Comparison of ENCODE assay signal across 16 mouse cellular contexts in genomic region chr11:25606886-25607285, GRCm38 (mm10).
"Had no signal": no experiment of that assay in that cellular context is flagged by ENCODE, and none has a peak within 500 bp of the region (broad histone marks: within the 10 kb centered on the region; RNA-seq: fewer than 3 reads in every experiment).

No protein-coding gene starts in this region.

- H3K9ac ChIP-seq: liver, embryonic 13.5 days; midbrain, embryonic 13.5 days; stomach, embryonic 15.5 days had no signal

- H3K36me3 ChIP-seq: liver, embryonic 13.5 days; midbrain, embryonic 13.5 days; stomach, embryonic 15.5 days had no signal

- H3K27me3 ChIP-seq: liver, embryonic 13.5 days; midbrain, embryonic 13.5 days; stomach, embryonic 15.5 days had no signal

- H3K4me2 ChIP-seq: liver, embryonic 13.5 days; midbrain, embryonic 13.5 days; stomach, embryonic 15.5 days had no signal

- H3K9me3 ChIP-seq: midbrain, embryonic 13.5 days; stomach, embryonic 15.5 days had no signal

- ATAC-seq: midbrain, embryonic 13.5 days had no signal

- H3K27ac ChIP-seq: kidney, postnatal 0 days; left cerebral cortex, adult 2 months; liver, embryonic 13.5 days; midbrain, embryonic 13.5 days; stomach, embryonic 15.5 days had no signal

- H3K4me1 ChIP-seq: liver, embryonic 13.5 days; stomach, embryonic 15.5 days had no signal

- DNase-seq: kidney, adult 18-20 months; kidney, adult 9 months; kidney, postnatal 25 days; layer of hippocampus, postnatal 36 days; liver, embryonic 13.5 days; lung, adult 2 months; lung, postnatal 14 days; lung, postnatal 4 days; right cerebral cortex, postnatal 25 days; spleen, adult 18-20 months; thymus, postnatal 25 days had no signal

- H3K4me3 ChIP-seq: left cerebral cortex, adult 2 months; liver, embryonic 13.5 days; midbrain, embryonic 13.5 days; myocyte; stomach, embryonic 15.5 days had no signal
